Mouse (Mus musculus): ENCODE measurements around the gene Wsb2. TPM values are rescaled to one million over a fixed set of nuclear protein-coding genes. Genes with fewer than 3 reads are reported as not detected.

Gene Wsb2
- polyA plus RNA-seq, 1 experiment, result 43.4 TPM

- TF ChIP-seq CTCF (IDR thresholded peaks at IDR 0.05; ENCODE audit: extremely low read depth, insufficient read depth, insufficient read length, insufficient replicate concordance) (no peak), POLR2A (IDR thresholded peaks at IDR 0.05; ENCODE audit: low read depth, low read length) (no peak)
- peaks cover 9% of the 10 kb centered on the region for H3K27me3 ChIP-seq (ENCODE audit: control insufficient read depth, insufficient read depth, low read length)
These were observed 57.5 kb downstream of the Wsb2 start for GRCm38 (mm10) chr5:117414611-117415010.

GRCm38 (mm10) chr5:117415011-117415912 lies 58.2 kb downstream of the Wsb2 start:
- Histone ChIP-seq H3K4me3 (ENCODE audit: extremely low read depth, insufficient read depth, insufficient read length) (no peak overlapping the region), H3K27ac (ENCODE audit: insufficient read depth, low read length) (no peak overlapping the region), H3K36me3 (ENCODE audit: control insufficient read depth, insufficient read depth, low read length) (no peaks in the 10 kb centered on the region), H3K27me3 (ENCODE audit: control insufficient read depth, insufficient read depth, low read length) (peaks cover 9% of the 10 kb centered on the region), H3K4me1 (ENCODE audit: control insufficient read depth, insufficient read depth, insufficient read length) (peaks cover 10% of the 10 kb centered on the region)
- WGBS, result 49% methylated on average over 19 of the region's 19 CpGs
- TF ChIP-seq CTCF (IDR thresholded peaks at IDR 0.05; ENCODE audit: extremely low read depth, insufficient read depth, insufficient read length, insufficient replicate concordance) (no peak), POLR2A (IDR thresholded peaks at IDR 0.05; ENCODE audit: low read depth, low read length) (no peak)
- no peak for DNase-seq (ENCODE audit: low read depth in 1 of 2, low spot score in 2 of 2)

More at GRCm38 (mm10) chr5:117414611-117415010, 57.5 kb downstream of the Wsb2 start:
- no peaks in the 10 kb centered on the region for H3K36me3 ChIP-seq (ENCODE audit: control insufficient read depth, insufficient read depth, low read length)
- peaks cover 10% of the 10 kb centered on the region for H3K4me1 ChIP-seq (ENCODE audit: control insufficient read depth, insufficient read depth, insufficient read length)
- no peak overlapping the region for H3K4me3 ChIP-seq (ENCODE audit: extremely low read depth, insufficient read depth, insufficient read length)
- WGBS, result 16% methylated on average over 10 of the region's 10 CpGs
- DNase-seq (ENCODE audit: low read depth in 1 of 2, low spot score in 2 of 2), result no peak
- no peak overlapping the region for H3K27ac ChIP-seq (ENCODE audit: insufficient read depth, low read length)

DNA sequence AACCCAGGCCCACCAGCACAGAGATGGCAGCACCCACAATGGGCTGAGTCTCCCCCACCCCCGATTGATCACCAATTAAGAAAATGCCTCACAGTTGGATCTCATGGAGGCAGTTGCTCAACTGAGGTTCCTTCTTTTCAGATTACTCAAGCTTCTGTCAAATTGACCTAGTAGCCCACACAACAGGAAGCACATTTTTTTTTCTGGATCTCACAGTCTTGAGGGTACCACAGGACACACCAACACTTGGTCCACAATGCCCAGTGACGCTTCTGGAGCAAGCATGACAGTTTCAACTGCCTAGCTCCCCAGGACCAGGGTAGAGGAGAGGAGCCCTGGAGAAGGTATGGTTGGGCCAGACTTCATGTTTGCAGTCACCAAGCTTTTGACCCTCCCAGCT lies 60.3 kb downstream of the Wsb2 start:
- no peak for TF ChIP-seq CTCF (IDR thresholded peaks at IDR 0.05; ENCODE audit: extremely low read depth, insufficient read depth, insufficient read length, insufficient replicate concordance)
- TF ChIP-seq POLR2A (IDR thresholded peaks at IDR 0.05; ENCODE audit: low read depth, low read length), result no peak
- Histone ChIP-seq H3K27ac (ENCODE audit: insufficient read depth, low read length) (no peak overlapping the region), H3K36me3 (ENCODE audit: control insufficient read depth, insufficient read depth, low read length) (no peaks in the 10 kb centered on the region), H3K4me1 (ENCODE audit: control insufficient read depth, insufficient read depth, insufficient read length) (peaks cover 10% of the 10 kb centered on the region), H3K27me3 (ENCODE audit: control insufficient read depth, insufficient read depth, low read length) (peaks cover 9% of the 10 kb centered on the region), H3K4me3 (ENCODE audit: extremely low read depth, insufficient read depth, insufficient read length) (no peak overlapping the region)
- 50% methylated on average over 2 of the region's 2 CpGs for WGBS
- DNase-seq (ENCODE audit: low read depth in 1 of 2, low spot score in 2 of 2), result no peak

Other genes starting within 250 kb of the Wsb2 start
- 45.1 and 60.7 TPM in 2 replicates for gene Suds3, start 241.2 kb upstream of the Wsb2 start, polyA plus RNA-seq (2012; rRNA removed)
- 18.4 and 26.6 TPM in 2 replicates for gene Taok3, start 237.2 kb upstream of the Wsb2 start, polyA plus RNA-seq (2012; rRNA removed)
- 191 and 308 TPM in 2 replicates for gene Pebp1, start 69.7 kb upstream of the Wsb2 start, polyA plus RNA-seq (2012; rRNA removed)
- gene Vsig10, start 38.2 kb upstream of the Wsb2 start, polyA plus RNA-seq (2012; rRNA removed), result 10.9 and 11.0 TPM in 2 replicates
- gene Rfc5, start 31.7 kb downstream of the Wsb2 start, polyA plus RNA-seq (2012; rRNA removed), result 15.7 and 18.7 TPM in 2 replicates
- 0.30 and 0.43 TPM in 2 replicates for gene Ksr2, start 56.7 kb downstream of the Wsb2 start, polyA plus RNA-seq (2012; rRNA removed)